Mouse (Mus musculus) liver, postnatal 0 days (tissue): ENCODE results near the gene Fbxl2. TPM values are rescaled to one million over a fixed set of nuclear protein-coding genes. Genes with fewer than 3 reads are reported as not detected.

Source experiments
- ATAC-seq: fragments of 200-750 bp; cut with Nextera tagmentation; 2 replicates; pipeline ENCODE4 v1.8.0; 2017; ENCODE audit warnings: mild to moderate bottlenecking, moderate library complexity
- DNase-seq: peaks from one replicate; pipeline ENCODE4 v3.0.0-alpha.2; 2016
- H3K27ac ChIP-seq: fragments of 300-500 bp; sonication (generic); 2 replicates; pipeline ENCODE4 v1.5.1; 2014; ENCODE audit warnings: antibody characterized with exemption, moderate library complexity, mild to moderate bottlenecking, low read depth
- H3K27me3 ChIP-seq: fragments of 300-500 bp; sonication (generic); 2 replicates; pipeline ENCODE4 v1.6.1; 2014; ENCODE audit warnings: low read length, control low read depth, mixed read lengths; ENCODE audit not compliant: insufficient read depth
- H3K36me3 ChIP-seq: fragments of 300-500 bp; sonication (generic); replicated peaks from 2 replicates; pipeline ENCODE4 v1.6.1; 2014; ENCODE audit warnings: mild to moderate bottlenecking, control low read depth, low read length, moderate library complexity, mixed read lengths; ENCODE audit not compliant: insufficient read depth
- H3K4me1 ChIP-seq: fragments of 300-500 bp; sonication (generic); 2 replicates; pipeline ENCODE4 v1.6.1; 2014; ENCODE audit warnings: antibody characterized with exemption, mild to moderate bottlenecking, control low read depth; ENCODE audit not compliant: insufficient read depth
- H3K4me2 ChIP-seq: fragments of 300-500 bp; sonication (generic); 2 replicates; pipeline ENCODE4 v1.6.1; 2014; ENCODE audit warnings: low read depth, mild to moderate bottlenecking, low read length, moderate library complexity, mixed read lengths
- H3K4me3 ChIP-seq: fragments of 300-500 bp; sonication (generic); 2 replicates; pipeline ENCODE4 v1.5.1; 2014; ENCODE audit warnings: low read depth, low read length
- H3K9ac ChIP-seq: fragments of 300-500 bp; sonication (generic); replicated peaks from 2 replicates; pipeline ENCODE4 v1.6.1; 2014; ENCODE audit warnings: mild to moderate bottlenecking, moderate library complexity
- H3K9me3 ChIP-seq: fragments of 300-500 bp; sonication (generic); 2 replicates; pipeline ENCODE4 v1.6.1; 2016; ENCODE audit warnings: mild to moderate bottlenecking, control low read depth, low read length, mixed read lengths
- CTCF ChIP-seq: sonication (generic); IDR thresholded peaks from 2 replicates; pipeline ENCODE4 v1.5.1; 2016; ENCODE audit warnings: antibody characterized with exemption, low read depth
- EP300 ChIP-seq: IDR thresholded peaks from 2 replicates; pipeline ENCODE4 v1.6.1; 2016; ENCODE audit warnings: antibody characterized with exemption, low read depth, mild to moderate bottlenecking
- WGBS: fragments of 180-500 bp; shearing (Covaris S2); extraction: QIAGEN DNeasy Blood & Tissue Kit; methylation state at CpG from one replicate; pipeline ENCODE4 v1.1.7; 2014; ENCODE audit not compliant: insufficient replicate concordance; 5-methylcytosine and 5-hydroxymethylcytosine counted together
- polyA plus RNA-seq: library from polyadenylated mRNA; unstranded; fragments of >200 nt; fragmentation: Nextera tagmentation; extraction: Ambion mirVana; gene quantifications from 2 replicates; pipeline ENCODE4 v1.2.1, GENCODE M21; 2015

The Fbxl2 gene
- polyA plus RNA-seq, 1 experiment from 2014 or later: 0.32 TPM

GRCm38 (mm10) chr9:113974945-113975344, 71.0 kb downstream of the Fbxl2 start:
- Histone ChIP-seq H3K9ac (no peak overlapping the region), H3K27me3 (no peaks in the 10 kb centered on the region), H3K36me3 (peaks cover 97% of the 10 kb centered on the region), H3K4me3 (no peak overlapping the region), H3K27ac (no peak overlapping the region), H3K4me2 (no peak overlapping the region), H3K9me3 (no peaks in the 10 kb centered on the region), H3K4me1 (no peaks in the 10 kb centered on the region)
- WGBS: 93% methylated on average over 4 of the region's 4 CpGs
- TF ChIP-seq CTCF: no peak
- TF ChIP-seq EP300: no peak
- DNase-seq (no peak), ATAC-seq (no peak)

GRCm38 (mm10) chr9:113973857-113974256, 72.1 kb downstream of the Fbxl2 start:
- Histone ChIP-seq H3K4me3 (no peak overlapping the region), H3K9me3 (no peaks in the 10 kb centered on the region), H3K36me3 (peaks cover 95% of the 10 kb centered on the region), H3K9ac (no peak overlapping the region), H3K27me3 (no peaks in the 10 kb centered on the region), H3K4me2 (no peak overlapping the region), H3K4me1 (peaks cover under 1% of the 10 kb centered on the region; the same call in 1 of the 2 replicates), H3K27ac (no peak overlapping the region)
- no peak for TF ChIP-seq CTCF
- no peak for TF ChIP-seq EP300
- DNase-seq: no peak
- WGBS: 94% methylated on average over 4 of the region's 4 CpGs
- ATAC-seq: no peak

GRCm38 (mm10) chr9:113971615-113972014, 74.4 kb downstream of the Fbxl2 start:
- no peaks in the 10 kb centered on the region for H3K27me3 ChIP-seq
- TF ChIP-seq EP300: no peak
- no peak for TF ChIP-seq CTCF
- no peak overlapping the region for H3K4me2 ChIP-seq
- no peak overlapping the region for H3K4me3 ChIP-seq
- ATAC-seq (no peak), DNase-seq (no peak)
- H3K27ac ChIP-seq: no peak overlapping the region
- peaks cover 89% of the 10 kb centered on the region for H3K36me3 ChIP-seq
- H3K9ac ChIP-seq: no peak overlapping the region
- no peaks in the 10 kb centered on the region for H3K9me3 ChIP-seq
- peaks cover 22% of the 10 kb centered on the region for H3K4me1 ChIP-seq
- 71% methylated on average over 8 of the region's 8 CpGs for WGBS

GRCm38 (mm10) chr9:113970041-113970440, 76.0 kb downstream of the Fbxl2 start:
- Histone ChIP-seq H3K27me3 (no peaks in the 10 kb centered on the region), H3K9ac (peak overlapping the region; percentile 56), H3K9me3 (no peaks in the 10 kb centered on the region), H3K4me2 (peak overlapping the region; percentile 62), H3K36me3 (peaks cover 87% of the 10 kb centered on the region), H3K27ac (peak overlapping the region; percentile 98; the same call in 1 of the 2 replicates), H3K4me3 (peak overlapping the region; percentile 55), H3K4me1 (peaks cover 22% of the 10 kb centered on the region)
- WGBS: 67% methylated on average over 14 of the region's 14 CpGs
- peak; percentile 62 for DNase-seq
- TF ChIP-seq EP300: no peak
- TF ChIP-seq CTCF: peak; percentile 68
- ATAC-seq: peak; percentile 33

- Histone ChIP-seq H3K4me2 (peak overlapping the region; percentile 62), H3K27me3 (no peaks in the 10 kb centered on the region), H3K4me1 (peaks cover 22% of the 10 kb centered on the region), H3K9ac (peak overlapping the region; percentile 56), H3K9me3 (no peaks in the 10 kb centered on the region), H3K4me3 (peak overlapping the region; percentile 55), H3K36me3 (peaks cover 87% of the 10 kb centered on the region), H3K27ac (peak overlapping the region; percentile 98)
- 69% methylated on average over 8 of the region's 8 CpGs for WGBS
- DNase-seq (no peak), ATAC-seq (peak; percentile 50)
- no peak for TF ChIP-seq EP300
- no peak for TF ChIP-seq CTCF
These were observed 76.6 kb downstream of the Fbxl2 start for GRCm38 (mm10) chr9:113969399-113969798.

GRCm38 (mm10) chr9:113968967-113969366, 77.0 kb downstream of the Fbxl2 start:
- Histone ChIP-seq H3K27ac (peak overlapping the region; percentile 98), H3K4me3 (peak overlapping the region; percentile 55), H3K27me3 (no peaks in the 10 kb centered on the region), H3K4me2 (peak overlapping the region; percentile 62), H3K4me1 (peaks cover 22% of the 10 kb centered on the region), H3K9ac (peak overlapping the region; percentile 56), H3K36me3 (peaks cover 87% of the 10 kb centered on the region), H3K9me3 (no peaks in the 10 kb centered on the region)
- peak; percentile 83 for DNase-seq
- ATAC-seq: peak; percentile 99
- TF ChIP-seq EP300 (peak; percentile 99), CTCF (no peak)
- WGBS: 46% methylated on average over 7 of the region's 7 CpGs

GRCm38 (mm10) chr9:113966838-113967237, 79.2 kb downstream of the Fbxl2 start:
- H3K9ac ChIP-seq: no peak overlapping the region; the same call in 1 of the 2 replicates
- H3K27me3 ChIP-seq: no peaks in the 10 kb centered on the region
- no peak overlapping the region for H3K4me2 ChIP-seq
- TF ChIP-seq CTCF: no peak
- no peak for TF ChIP-seq EP300
- 72% methylated on average over 4 of the region's 4 CpGs for WGBS
- peaks cover 22% of the 10 kb centered on the region for H3K4me1 ChIP-seq
- H3K36me3 ChIP-seq: peaks cover 87% of the 10 kb centered on the region
- H3K4me3 ChIP-seq: no peak overlapping the region
- ATAC-seq (no peak), DNase-seq (no peak)
- H3K9me3 ChIP-seq: no peaks in the 10 kb centered on the region
- peak overlapping the region; percentile 55; the same call in 1 of the 2 replicates for H3K27ac ChIP-seq
